Mouse (Mus musculus) testis, adult 10 weeks (tissue): ENCODE results near the gene Gjc3. TPM values are rescaled to one million over a fixed set of nuclear protein-coding genes. Genes with fewer than 3 reads are reported as not detected.

Source experiments
- polyA plus RNA-seq: library from polyadenylated mRNA; stranded (reverse); fragments of 350-450 nt; fragmentation: Illumina TruSeq; extraction: RNeasy Lipid Tissue Mini Kit (QIAGEN cat#74804); gene quantifications from one replicate; pipeline ENCODE4 v1.2.3, GENCODE M21; 2014; ENCODE audit warnings: low read depth, low replicate concordance

Gene Gjc3
- not detected for polyA plus RNA-seq

GRCm38 (mm10) chr5:137962945-137963344 lies at the start of gene Gjc3:
Gene Gjc3, minus strand, starts transcription at chr5:137963098.

GRCm38 (mm10) chr5:137981300-137981699 lies 18.4 kb upstream of the Gjc3 start, which contains the start of gene Azgp1:
Gene Azgp1, plus strand, starts transcription at chr5:137981520.

GRCm38 (mm10) chr5:137921532-137921931 lies 41.4 kb downstream of the Gjc3 start, which contains the start of gene Cyp3a13:
Gene Cyp3a13, minus strand, starts transcription at chr5:137921619.

Other genes with a start within 250 kb of the Gjc3 start
- 0.07 TPM for gene Nyap1, start 221.5 kb downstream of the Gjc3 start, polyA plus RNA-seq
- 7.8 TPM for gene Tsc22d4, start 217.4 kb downstream of the Gjc3 start, polyA plus RNA-seq
- 3.4 TPM for gene Ppp1r35, start 184.2 kb downstream of the Gjc3 start, polyA plus RNA-seq
- gene Mepce, start 175.4 kb downstream of the Gjc3 start, polyA plus RNA-seq: 26.1 TPM
- gene Zcwpw1, start 175.3 kb downstream of the Gjc3 start, polyA plus RNA-seq: 48.0 TPM
- gene Pilra, start 126.8 kb downstream of the Gjc3 start, polyA plus RNA-seq: 0.38 TPM
- gene Pilrb1, start 105.0 kb downstream of the Gjc3 start, polyA plus RNA-seq: not detected
- gene Pilrb2, start 91.3 kb downstream of the Gjc3 start, polyA plus RNA-seq: not detected
- 0.39 TPM for gene Cyp3a13, start 41.5 kb downstream of the Gjc3 start, polyA plus RNA-seq
- gene Azgp1, start 18.4 kb upstream of the Gjc3 start, polyA plus RNA-seq: 0.76 TPM
- 7.5 TPM for gene Smok3a, start 58.2 kb upstream of the Gjc3 start, polyA plus RNA-seq
- gene Smok3b, start 58.3 kb upstream of the Gjc3 start, polyA plus RNA-seq: 7.3 TPM
- gene Smok3c, start 90.1 kb upstream of the Gjc3 start, polyA plus RNA-seq: 5.5 TPM
- 16.2 TPM for gene Zkscan1, start 122.0 kb upstream of the Gjc3 start, polyA plus RNA-seq
- 109 TPM for gene Zscan21, start 153.8 kb upstream of the Gjc3 start, polyA plus RNA-seq
- 6.7 TPM for gene Zfp113, start 192.6 kb upstream of the Gjc3 start, polyA plus RNA-seq
- 89.9 TPM for gene Cops6, start 198.0 kb upstream of the Gjc3 start, polyA plus RNA-seq
- gene Ap4m1, start 208.9 kb upstream of the Gjc3 start, polyA plus RNA-seq: 10.5 TPM
- gene Mcm7, start 209.3 kb upstream of the Gjc3 start, polyA plus RNA-seq: 62.1 TPM
- 14.1 TPM for gene Taf6, start 224.4 kb upstream of the Gjc3 start, polyA plus RNA-seq
- 2.8 TPM for gene Cnpy4, start 224.4 kb upstream of the Gjc3 start, polyA plus RNA-seq
- 0.32 TPM for gene Mblac1, start 231.2 kb upstream of the Gjc3 start, polyA plus RNA-seq